In genomic region chr8:109608271-109609152, GRCm38 (mm10) we compare ENCODE assay signal across 8 mouse cellular contexts. TPM values are rescaled to one million over a fixed set of nuclear protein-coding genes. Genes with fewer than 3 reads are reported as not detected.
DNase-seq lines count a peak whose midpoint lies in the region; ATAC-seq lines count a peak whose summit lies in the region.

Gene Dhodh (minus strand): TSS chr8:109608673.

- intact Hi-C loops in gastrocnemius, postnatal 14 days (cut with DNase I; ENCODE audit: low total_unique reads): loop anchor here (10.0 kb wide), 1 partner anchor 86 kb away; the partner anchor contains the start of gene Ist1
- intact Hi-C loops in left cerebral cortex, postnatal 10 days (cut with DNase I): loop anchor here (2.0 kb wide), 2 partner anchors 44 to 84 kb away; partner anchors contain the start of genes Dhx38, Ist1 and Txnl4b

- ATAC-seq in inflammation-experienced regulatory T-cells, adult 6 months: peak; percentile 96
- ATAC-seq in megakaryocyte-erythroid progenitor cell, adult 5-6 weeks (replicated peaks; ENCODE audit: low FRiP score, low TSS enrichment, poor library complexity, severe bottlenecking): peak; percentile 98

- peak; percentile 97 to 99 for DNase-seq in adrenal gland, adult (ENCODE audit: inconsistent age in 2 of 2, low spot score in 1 of 2)
- DNase-seq in embryo, embryonic 10.5 days (ENCODE audit: low spot score): peak; percentile 98
- peak; percentile 96 for DNase-seq in gastrocnemius, postnatal 14 days
- peak; percentile 97 to 98 for DNase-seq in left cerebral cortex, postnatal 10 days (ENCODE audit: extremely low spot score in 1 of 2, low spot score in 2 of 2)
- DNase-seq in right cerebral cortex, postnatal 25 days: peak; percentile 98
- DNase-seq in urinary bladder, postnatal 4 days (ENCODE audit: low spot score in 2 of 2): peak; percentile 93 to 94

RNA-seq across cellular contexts. Expression of gene Dhodh, which starts in this region (rescaled TPM):
- total RNA-seq in gastrocnemius, postnatal 14 days (2021): 10 to 100 TPM; 10.8 to 11.2 TPM
- 10 to 100 TPM; 21.3 to 40.7 (median 40.2) TPM for polyA plus RNA-seq in inflammation-experienced regulatory T-cells, adult 6 months (2017; shearing (Covaris generic))
- total RNA-seq in left cerebral cortex, postnatal 10 days (2021): 10 to 100 TPM; 16.4 to 19.8 TPM
- total RNA-seq in megakaryocyte-erythroid progenitor cell, adult 5-6 weeks (2014; fragmentation: Nextera tagmentation): 16.0 and 58.0 TPM in 2 replicates
- total RNA-seq in megakaryocyte-erythroid progenitor cell, adult 5-6 weeks (2017): 15.2 and 29.0 TPM in 2 replicates

Comparison
In these comparisons a context has a peak if more than half of its experiments do, and no peak if none do; other contexts are left out.
1. Peak in every context shown above with its lines: DNase-seq and ATAC-seq.